Mouse (Mus musculus): ENCODE data around the gene Btbd35f15. TPM values are rescaled to one million over a fixed set of nuclear protein-coding genes. Genes with fewer than 3 reads are reported as not detected.
"Not testable (repeated sequence)": the region's sequence is repeated elsewhere in the genome, so short reads cannot be mapped to it uniquely, and the experiment has no call there.

Gene Btbd35f15
- not detected in 2 replicates for polyA plus RNA-seq (2015; fragmentation: Nextera tagmentation; extraction: Ambion mirVana)

DNA sequence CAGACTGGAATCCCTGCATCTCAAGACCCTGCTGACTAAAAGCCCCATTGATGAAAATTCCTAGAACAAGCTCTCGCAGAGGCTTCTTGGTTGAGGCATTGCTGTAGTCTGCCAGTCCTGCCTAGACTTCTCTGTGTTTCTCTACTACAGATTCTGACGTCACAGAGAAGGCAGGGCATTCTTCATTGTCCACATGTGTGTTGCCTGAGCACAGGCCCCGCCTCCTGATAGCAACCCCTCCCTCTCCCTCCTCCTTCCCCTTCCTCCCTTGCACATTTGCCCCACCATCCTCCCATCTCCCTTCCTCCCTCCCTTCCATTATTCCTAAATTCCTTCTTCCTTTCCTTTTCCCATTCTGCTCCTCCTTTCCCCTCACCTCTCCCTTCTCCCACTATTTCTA is at the start of gene Btbd35f15:
Gene Btbd35f15 (minus strand): TSS at position 101 of the 400 bp plus-strand sequence.
- no CpG with 5 or more reads among the region's 3 CpGs for WGBS
- H3K27me3 ChIP-seq; H3K9me3 ChIP-seq (replicated peaks); H3K4me3 ChIP-seq; ATAC-seq (replicated peaks; ENCODE audit: insufficient number of reproducible peaks, insufficient read depth, low FRiP score, low read depth); H3K27ac ChIP-seq; H3K4me2 ChIP-seq; H3K4me1 ChIP-seq (replicated peaks); H3K9ac ChIP-seq; H3K36me3 ChIP-seq: not testable (repeated sequence)

Other genes with a start within 250 kb of the Btbd35f15 start
- not detected in 2 replicates for gene Btbd35f13, start 79.9 kb upstream of the Btbd35f15 start, polyA plus RNA-seq (2015; fragmentation: Nextera tagmentation; extraction: Ambion mirVana)
- gene Btbd35f14, start 125.0 kb upstream of the Btbd35f15 start, polyA plus RNA-seq (2015; fragmentation: Nextera tagmentation; extraction: Ambion mirVana) = not detected in 2 replicates

Measured in heart, embryonic 15.5 days (tissue).